Mouse (Mus musculus): ENCODE data around the gene Pakap.

DNA sequence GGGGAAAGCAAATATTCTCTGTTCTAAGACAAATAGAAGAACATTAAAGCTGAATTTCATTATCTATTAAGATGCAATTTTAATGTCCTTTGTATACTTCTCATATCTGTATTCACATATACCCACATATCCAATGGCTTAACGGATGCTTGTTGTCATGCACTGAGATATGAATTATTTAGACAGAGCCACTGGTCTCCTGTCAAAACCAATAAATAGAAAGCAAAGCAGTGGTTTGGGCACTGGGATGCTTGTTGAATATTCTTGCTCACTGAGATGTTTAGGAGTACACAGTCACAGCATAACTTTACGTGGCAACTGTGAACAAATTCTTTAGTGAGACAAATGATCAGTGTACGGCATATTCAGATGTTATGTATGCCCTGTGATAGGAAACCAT is 73.0 kb downstream of the Pakap start:
- TF ChIP-seq CTCF (IDR thresholded peaks at IDR 0.05; ENCODE audit: low read depth, low read length): no peak
- TF ChIP-seq POLR2A (IDR thresholded peaks at IDR 0.05; ENCODE audit: borderline replicate concordance, low read depth, low read length): no peak

Measured in bone marrow macrophage, adult 2 months (primary cell).